Mouse (Mus musculus) thymus, postnatal 0 days (tissue): Measurements from ENCODE around the gene Slc16a3. TPM values are rescaled to one million over a fixed set of nuclear protein-coding genes. Genes with fewer than 3 reads are reported as not detected.

Experiments
- DNase-seq: peaks from one replicate; pipeline ENCODE4 v3.0.0-alpha.2; 2015; ENCODE audit warnings: low spot score
- polyA plus RNA-seq: library from polyadenylated mRNA; unstranded; fragments of >200 nt; fragmentation: Nextera tagmentation; extraction: Ambion mirVana; gene quantifications from 2 replicates; pipeline ENCODE4 v1.2.1, GENCODE M21; 2015

Slc16a3 gene
- 5.2 and 5.5 TPM in 2 replicates for polyA plus RNA-seq

DNA sequence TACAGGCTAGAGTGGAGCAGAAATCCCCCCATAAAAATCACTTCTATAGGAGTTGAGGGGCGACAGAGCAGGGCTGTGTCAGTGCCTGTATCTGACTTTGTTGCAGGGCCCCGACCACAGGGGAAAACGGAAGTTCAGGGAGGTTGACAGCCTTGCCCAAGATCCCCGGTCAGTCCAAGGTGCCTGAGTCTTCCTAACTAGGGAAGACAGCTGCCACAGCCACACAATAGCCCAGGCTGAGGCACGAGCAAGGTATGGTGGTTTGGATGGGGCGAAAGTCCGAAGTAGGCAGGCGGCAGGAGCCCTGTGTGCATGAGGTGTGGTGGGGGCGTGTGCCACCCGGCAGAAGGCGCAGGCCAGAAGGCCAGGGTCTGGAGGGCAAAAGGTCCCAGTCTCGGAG is at the start of gene Slc16a3:
Slc16a3 (plus strand) TSS at position 153 of the 400 bp plus-strand sequence.
- peak; percentile 17 for DNase-seq

DNA sequence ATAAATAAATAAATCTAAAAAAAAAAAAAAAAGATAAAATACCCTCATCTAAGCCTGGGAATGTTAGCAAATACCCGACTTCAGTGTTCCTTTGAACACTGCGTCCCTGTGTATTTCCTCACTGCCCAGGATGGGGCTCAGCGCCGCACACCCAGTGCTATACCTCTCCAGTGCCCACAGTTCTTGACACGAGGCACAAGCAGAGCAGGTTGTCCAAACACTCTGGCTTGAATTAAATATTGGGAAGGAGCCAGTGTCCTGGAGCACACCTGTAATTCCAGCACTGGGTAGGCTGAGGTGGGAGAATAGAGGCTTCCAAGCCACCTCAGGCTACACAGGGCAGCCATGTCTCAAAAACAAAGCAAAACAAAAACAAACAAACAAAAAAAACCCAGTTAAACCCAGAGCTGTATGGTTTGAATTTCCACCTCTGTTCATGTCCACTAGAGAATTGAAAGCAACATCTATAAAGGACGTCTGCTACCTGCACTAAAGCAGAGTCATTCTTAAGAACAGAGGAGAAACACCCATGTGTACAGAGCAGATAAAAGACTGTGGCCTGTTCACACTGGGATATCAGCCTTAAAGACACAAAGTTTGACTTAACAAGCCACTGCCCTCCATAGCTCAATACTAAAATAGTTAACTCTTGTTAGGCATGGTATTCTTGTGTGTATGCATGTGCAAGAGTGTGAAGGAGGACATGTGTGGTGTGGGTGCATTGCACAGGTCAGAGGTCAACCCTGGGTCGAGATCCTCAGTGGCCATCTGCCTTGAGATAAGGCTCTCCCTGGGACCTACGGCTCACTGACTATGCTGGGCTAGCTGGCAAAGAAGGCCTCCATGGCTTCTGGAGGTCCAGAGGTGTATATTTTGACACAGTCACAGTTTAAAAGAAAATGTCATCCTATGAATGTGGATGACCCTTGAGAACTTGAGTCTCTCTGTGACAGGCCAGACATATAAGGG is 47.7 kb upstream of the Slc16a3 start:
- no peak for DNase-seq

GRCm38 (mm10) chr11:120901729-120902486 is 46.4 kb upstream of the Slc16a3 start:
- no peak for DNase-seq

DNA sequence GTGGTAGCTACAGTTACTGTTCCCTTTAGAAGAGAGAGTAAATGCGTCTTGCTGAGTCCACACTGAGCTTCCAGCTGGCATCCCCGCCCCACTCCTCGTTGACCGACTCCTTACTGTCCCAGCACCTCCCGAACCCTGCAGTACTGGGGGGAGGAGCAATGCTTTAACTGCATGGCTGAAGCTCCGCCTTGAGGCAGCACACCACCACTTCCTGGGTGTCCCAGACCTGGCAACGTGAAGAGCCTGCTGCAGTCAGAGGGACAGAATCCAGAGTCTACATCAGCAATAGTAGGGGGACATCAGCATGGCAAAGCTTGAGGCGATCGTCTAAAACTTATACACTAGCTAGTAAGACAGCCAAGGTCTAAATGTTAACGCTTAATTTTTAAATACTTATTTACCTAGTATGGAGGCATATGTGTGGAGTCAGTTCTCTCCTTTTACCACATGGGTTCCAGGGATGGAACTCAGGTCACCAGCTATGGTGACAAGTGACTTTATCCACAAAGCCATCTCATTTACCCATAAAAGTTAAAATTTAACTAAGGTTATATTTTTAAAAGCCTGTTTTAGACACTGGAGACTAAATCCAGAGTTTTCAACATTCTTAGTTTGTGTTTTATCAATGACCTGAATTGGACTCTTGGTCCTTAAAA is 45.7 kb upstream of the Slc16a3 start:
- peak; percentile 23 for DNase-seq

- no peak for DNase-seq
These were observed 45.0 kb upstream of the Slc16a3 start for GRCm38 (mm10) chr11:120903159-120903850.

GRCm38 (mm10) chr11:120904561-120904960 is 43.7 kb upstream of the Slc16a3 start:
- DNase-seq, result no peak

GRCm38 (mm10) chr11:120905430-120905873 is 42.8 kb upstream of the Slc16a3 start:
- peak; percentile 84 for DNase-seq

- DNase-seq, result no peak
These were observed 34.5 kb upstream of the Slc16a3 start for GRCm38 (mm10) chr11:120913796-120914195.

- peak; percentile 85 for DNase-seq
These were observed 31.8 kb upstream of the Slc16a3 start for GRCm38 (mm10) chr11:120916477-120916876.

GRCm38 (mm10) chr11:120917756-120918155 is 30.5 kb upstream of the Slc16a3 start:
- no peak for DNase-seq

- DNase-seq, result no peak
These were observed 25.8 kb upstream of the Slc16a3 start for GRCm38 (mm10) chr11:120922528-120922927.

DNA sequence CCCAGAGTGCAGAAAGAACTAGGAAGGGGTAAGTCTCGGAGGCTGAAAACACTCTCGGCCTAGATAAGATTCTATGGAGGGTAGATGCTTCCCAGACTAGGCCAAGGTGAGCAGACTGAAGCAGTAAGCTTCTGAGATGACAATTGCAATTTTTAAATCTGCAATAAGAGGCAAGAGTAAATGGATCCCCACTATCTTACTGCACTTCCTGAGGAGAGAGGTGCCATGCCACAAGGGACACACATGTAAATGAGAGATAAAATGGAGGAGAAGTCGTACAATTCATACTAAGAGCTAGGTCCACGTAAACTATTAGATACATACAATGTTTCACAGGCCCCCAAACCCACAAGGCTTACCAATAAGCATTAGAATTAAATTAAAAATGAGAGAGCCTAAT is 19.8 kb upstream of the Slc16a3 start:
- no peak for DNase-seq

DNA sequence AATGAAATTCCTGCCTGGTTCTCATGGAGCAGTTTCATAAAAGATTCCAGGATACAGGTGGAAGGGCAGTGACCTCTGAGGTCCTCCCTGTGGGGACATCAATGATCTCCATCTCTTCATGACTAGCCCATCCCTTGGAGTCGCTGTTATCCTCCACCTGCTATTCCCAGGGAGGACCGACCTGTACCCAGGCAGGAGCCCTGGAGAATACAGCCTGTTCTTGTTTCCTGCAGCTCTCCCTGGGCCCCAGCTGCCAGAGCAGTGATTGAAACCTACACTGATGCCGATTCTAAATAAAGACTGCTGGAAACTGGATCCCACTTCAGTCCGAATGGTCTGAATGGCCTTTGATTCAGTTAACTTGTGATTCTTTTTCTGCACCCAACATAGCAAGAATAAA is 16.8 kb upstream of the Slc16a3 start:
- no peak for DNase-seq

DNA sequence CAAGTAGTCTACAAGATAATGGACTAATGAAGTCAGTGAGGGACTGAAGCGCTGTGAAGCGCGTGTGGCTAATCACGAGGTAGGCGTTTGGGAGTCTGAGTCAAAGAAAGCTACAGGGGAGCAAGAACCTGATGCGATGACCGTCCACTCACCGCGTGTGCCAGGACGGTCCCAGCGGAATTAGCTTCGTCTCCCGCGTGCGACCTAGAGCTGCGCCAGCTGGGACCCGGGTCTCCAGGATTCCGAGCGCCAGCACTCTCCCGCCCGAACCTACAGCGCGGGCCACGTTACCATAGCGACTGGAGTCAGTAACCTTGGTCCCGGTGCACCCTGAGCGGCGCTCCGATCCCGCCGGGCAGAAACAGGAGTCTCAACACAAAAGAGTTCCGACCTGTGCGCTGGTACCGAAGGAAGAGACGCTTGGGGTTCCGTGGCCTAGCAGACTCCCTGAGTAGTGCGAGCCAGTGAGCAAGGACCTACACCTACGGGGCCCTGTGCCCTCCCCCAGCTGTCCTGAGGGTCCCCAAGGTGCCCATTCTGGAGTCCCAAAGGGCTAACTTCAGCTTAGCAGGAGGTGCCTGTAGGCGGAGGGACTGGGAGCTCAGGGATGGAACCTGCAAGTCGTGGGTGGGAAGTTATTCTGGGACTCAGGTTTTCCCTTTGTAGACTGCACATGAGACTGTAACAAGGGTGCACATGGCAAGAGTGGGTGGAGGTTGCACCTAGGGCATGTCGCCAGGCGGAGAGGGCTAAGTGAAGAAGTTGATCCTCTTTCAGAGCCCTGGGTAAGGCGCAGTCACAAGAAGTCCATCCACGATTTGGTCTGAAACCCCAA is 15.5 kb upstream of the Slc16a3 start, which contains the start of gene Ccdc57:
Ccdc57 (minus strand) TSS at position 309 of the 835 bp plus-strand sequence.
- peak; percentile 86 for DNase-seq

DNA sequence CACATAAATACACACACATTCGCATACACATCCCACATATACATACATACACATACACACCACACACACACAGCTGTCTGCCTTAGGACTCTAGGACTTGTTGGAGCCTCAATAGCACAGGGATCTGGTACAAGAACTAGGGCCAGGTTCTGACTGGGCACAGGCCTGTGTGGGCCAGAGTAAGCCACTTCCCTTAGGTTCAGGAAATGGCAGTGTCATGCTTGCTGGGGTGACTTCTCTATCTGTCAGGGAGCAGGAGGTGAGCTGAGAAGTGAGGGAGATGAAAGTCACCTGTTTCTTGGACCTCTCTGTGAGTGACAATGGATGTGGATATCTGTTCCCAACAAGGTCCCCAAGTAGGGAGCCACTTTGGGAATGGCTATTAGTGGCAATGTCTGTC is 10.3 kb upstream of the Slc16a3 start:
- DNase-seq, result no peak

DNA sequence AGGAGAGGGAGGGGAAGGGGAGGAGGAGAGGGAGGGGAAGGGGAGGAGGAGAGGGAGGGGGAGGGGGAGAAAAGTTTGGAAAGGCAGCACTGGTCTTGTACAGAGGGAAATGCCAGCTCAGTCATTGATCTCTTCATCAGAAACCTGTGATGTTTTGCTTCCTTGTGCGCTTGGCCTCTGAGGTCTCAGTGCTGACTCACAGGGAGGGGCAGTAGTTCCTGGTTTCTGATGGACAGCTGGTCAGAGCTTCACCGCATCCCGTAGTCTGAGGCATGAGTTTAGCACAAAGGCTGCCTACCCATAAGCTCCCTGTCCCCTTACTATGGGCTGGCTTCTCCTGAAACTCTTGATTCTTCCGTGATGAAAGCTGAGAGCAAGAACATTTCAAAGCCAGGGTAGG is 9.5 kb upstream of the Slc16a3 start:
- DNase-seq, result no peak

- no peak for DNase-seq
These were observed 8.5 kb upstream of the Slc16a3 start for GRCm38 (mm10) chr11:120939712-120940341.

DNA sequence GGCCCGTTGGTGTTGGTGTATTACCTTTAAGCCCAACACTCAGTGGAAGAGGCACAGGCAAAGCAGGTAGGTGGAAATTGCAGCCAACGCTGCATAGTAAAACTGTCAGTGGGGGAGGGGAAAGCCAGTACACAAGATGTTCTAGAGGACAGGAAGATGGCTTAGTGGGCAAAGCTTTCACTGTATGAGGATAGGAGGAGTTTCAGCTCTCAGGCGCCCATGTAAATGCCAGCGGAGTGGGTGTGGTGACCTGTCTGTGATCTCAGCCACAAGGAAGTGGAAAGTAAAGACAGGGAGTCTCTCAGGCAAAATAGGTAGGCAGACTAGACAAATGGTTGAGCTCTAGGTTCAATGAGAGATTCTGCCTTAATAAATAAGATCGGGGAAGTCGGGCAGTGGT is 7.3 kb upstream of the Slc16a3 start:
- DNase-seq, result peak; percentile 23

GRCm38 (mm10) chr11:120945266-120945665 is 3.0 kb upstream of the Slc16a3 start:
- no peak for DNase-seq
